Mouse (Mus musculus): ENCODE measurements around the gene Yju2. TPM values are rescaled to one million over a fixed set of nuclear protein-coding genes. Genes with fewer than 3 reads are reported as not detected.

Yju2 gene
- polyA plus RNA-seq, 1 experiment from 2014 or later, result 10.2 TPM

GRCm38 (mm10) chr17:55945696-55946095, 13.2 kb upstream of the Yju2 start:
- peak overlapping the region; percentile 48 for H3K9ac ChIP-seq (ENCODE audit: low read depth, low read length)
- H3K4me1 ChIP-seq (replicated peaks; ENCODE audit: control insufficient read depth, insufficient read depth, low read length), result no peaks in the 10 kb centered on the region
- H3K9me3 ChIP-seq (ENCODE audit: control insufficient read depth), result no peaks in the 10 kb centered on the region
- WGBS, result 16% methylated on average over 5 of the region's 5 CpGs
- H3K4me2 ChIP-seq (replicated peaks; ENCODE audit: low read depth), result peak overlapping the region; percentile 86
- no peak for ATAC-seq
- H3K27me3 ChIP-seq (replicated peaks; ENCODE audit: control insufficient read depth, insufficient read depth, low read length), result no peaks in the 10 kb centered on the region
- no peaks in the 10 kb centered on the region for H3K36me3 ChIP-seq (ENCODE audit: control insufficient read depth, insufficient read depth)
- H3K4me3 ChIP-seq (ENCODE audit: low read depth, low read length), result peak overlapping the region; percentile 47
- H3K27ac ChIP-seq (ENCODE audit: low read depth, low read length), result peak overlapping the region; percentile 89
- no peak for TF ChIP-seq CTCF (IDR thresholded peaks at IDR 0.05; ENCODE audit: low read depth)

- no peak for TF ChIP-seq CTCF (IDR thresholded peaks at IDR 0.05; ENCODE audit: low read depth)
- Histone ChIP-seq H3K9ac (ENCODE audit: low read depth, low read length) (no peak overlapping the region), H3K27ac (ENCODE audit: low read depth, low read length) (no peak overlapping the region), H3K27me3 (replicated peaks; ENCODE audit: control insufficient read depth, insufficient read depth, low read length) (no peaks in the 10 kb centered on the region), H3K36me3 (ENCODE audit: control insufficient read depth, insufficient read depth) (no peaks in the 10 kb centered on the region), H3K4me3 (ENCODE audit: low read depth, low read length) (no peak overlapping the region), H3K4me1 (replicated peaks; ENCODE audit: control insufficient read depth, insufficient read depth, low read length) (no peaks in the 10 kb centered on the region), H3K9me3 (ENCODE audit: control insufficient read depth) (no peaks in the 10 kb centered on the region), H3K4me2 (replicated peaks; ENCODE audit: low read depth) (no peak overlapping the region)
- no peak for ATAC-seq
- 82% methylated on average over 4 of the region's 4 CpGs for WGBS
These were observed 10.3 kb upstream of the Yju2 start for GRCm38 (mm10) chr17:55948647-55949046.

GRCm38 (mm10) chr17:55949400-55949799, 9.5 kb upstream of the Yju2 start, which contains the start of gene Zfp119b:
TSS of gene Zfp119b (minus strand) at chr17:55949500.
- Histone ChIP-seq H3K27me3 (replicated peaks; ENCODE audit: control insufficient read depth, insufficient read depth, low read length) (0 out of 2 replicates have a peak, but pooled peaks cover 1% of the 10 kb centered on the region), H3K9me3 (ENCODE audit: control insufficient read depth) (no peaks in the 10 kb centered on the region), H3K9ac (ENCODE audit: low read depth, low read length) (no peak within 1 kb of the TSS), H3K36me3 (ENCODE audit: control insufficient read depth, insufficient read depth) (no peaks in the 10 kb centered on the region), H3K27ac (ENCODE audit: low read depth, low read length) (no peak within 1 kb of the TSS), H3K4me2 (replicated peaks; ENCODE audit: low read depth) (no peak within 1 kb of the TSS), H3K4me3 (ENCODE audit: low read depth, low read length) (no peak within 1 kb of the TSS), H3K4me1 (replicated peaks; ENCODE audit: control insufficient read depth, insufficient read depth, low read length) (no peaks in the 10 kb centered on the region)
- no peak for TF ChIP-seq CTCF (IDR thresholded peaks at IDR 0.05; ENCODE audit: low read depth)
- ATAC-seq, result no peak
- WGBS, result 86% methylated on average over 2 of the region's 2 CpGs

- no peak overlapping the region for H3K4me2 ChIP-seq (replicated peaks; ENCODE audit: low read depth)
- TF ChIP-seq CTCF (IDR thresholded peaks at IDR 0.05; ENCODE audit: low read depth), result no peak
- 73% methylated on average over 9 of the region's 9 CpGs for WGBS
These were observed 8.3 kb upstream of the Yju2 start for GRCm38 (mm10) chr17:55950601-55951000.

GRCm38 (mm10) chr17:55952041-55952440, 6.9 kb upstream of the Yju2 start:
- H3K36me3 ChIP-seq (ENCODE audit: control insufficient read depth, insufficient read depth), result no peaks in the 10 kb centered on the region
- TF ChIP-seq CTCF (IDR thresholded peaks at IDR 0.05; ENCODE audit: low read depth), result no peak

More at GRCm38 (mm10) chr17:55950601-55951000, 8.3 kb upstream of the Yju2 start:
- Histone ChIP-seq H3K4me3 (ENCODE audit: low read depth, low read length) (no peak overlapping the region), H3K9ac (ENCODE audit: low read depth, low read length) (no peak overlapping the region), H3K27me3 (replicated peaks; ENCODE audit: control insufficient read depth, insufficient read depth, low read length) (0 out of 2 replicates have a peak, but pooled peaks cover 10% of the 10 kb centered on the region), H3K4me1 (replicated peaks; ENCODE audit: control insufficient read depth, insufficient read depth, low read length) (no peaks in the 10 kb centered on the region), H3K27ac (ENCODE audit: low read depth, low read length) (no peak overlapping the region), H3K36me3 (ENCODE audit: control insufficient read depth, insufficient read depth) (no peaks in the 10 kb centered on the region), H3K9me3 (ENCODE audit: control insufficient read depth) (no peaks in the 10 kb centered on the region)
- no peak for ATAC-seq

GRCm38 (mm10) chr17:55952447-55953027, 6.4 kb upstream of the Yju2 start, which contains the start of gene Ebi3:
TSS of gene Ebi3 (plus strand) at chr17:55952640.
- ATAC-seq, result no peak
- H3K9ac ChIP-seq (ENCODE audit: low read depth, low read length), result no peak within 1 kb of the TSS
- no peak for TF ChIP-seq CTCF (IDR thresholded peaks at IDR 0.05; ENCODE audit: low read depth)

More at GRCm38 (mm10) chr17:55952041-55952440, 6.9 kb upstream of the Yju2 start:
- no peak for ATAC-seq
- Histone ChIP-seq H3K4me1 (replicated peaks; ENCODE audit: control insufficient read depth, insufficient read depth, low read length) (no peaks in the 10 kb centered on the region), H3K9ac (ENCODE audit: low read depth, low read length) (no peak overlapping the region), H3K4me2 (replicated peaks; ENCODE audit: low read depth) (no peak overlapping the region), H3K4me3 (ENCODE audit: low read depth, low read length) (no peak overlapping the region), H3K27me3 (replicated peaks; ENCODE audit: control insufficient read depth, insufficient read depth, low read length) (0 out of 2 replicates have a peak, but pooled peaks cover 10% of the 10 kb centered on the region), H3K27ac (ENCODE audit: low read depth, low read length) (no peak overlapping the region), H3K9me3 (ENCODE audit: control insufficient read depth) (no peaks in the 10 kb centered on the region)

More at GRCm38 (mm10) chr17:55952447-55953027, 6.4 kb upstream of the Yju2 start, which contains the start of gene Ebi3:
- H3K9me3 ChIP-seq (ENCODE audit: control insufficient read depth), result no peaks in the 10 kb centered on the region
- no peaks in the 10 kb centered on the region for H3K4me1 ChIP-seq (replicated peaks; ENCODE audit: control insufficient read depth, insufficient read depth, low read length)
- H3K27ac ChIP-seq (ENCODE audit: low read depth, low read length), result no peak within 1 kb of the TSS
- H3K4me2 ChIP-seq (replicated peaks; ENCODE audit: low read depth), result no peak within 1 kb of the TSS
- WGBS, result 65% methylated on average over 6 of the region's 6 CpGs
- 0 out of 2 replicates have a peak, but pooled peaks cover 10% of the 10 kb centered on the region for H3K27me3 ChIP-seq (replicated peaks; ENCODE audit: control insufficient read depth, insufficient read depth, low read length)
- H3K36me3 ChIP-seq (ENCODE audit: control insufficient read depth, insufficient read depth), result no peaks in the 10 kb centered on the region
- no peak within 1 kb of the TSS for H3K4me3 ChIP-seq (ENCODE audit: low read depth, low read length)

All from intestine, postnatal 0 days (tissue).